Mouse (Mus musculus): ENCODE data around the gene Chrm4. TPM values are rescaled to one million over a fixed set of nuclear protein-coding genes. Genes with fewer than 3 reads are reported as not detected.
A peak's percentile ranks its signal among the peaks of the same experiment; 100 is the strongest.

The Chrm4 gene
- polyA plus RNA-seq, 1 experiment from 2014 or later, result 0.25 TPM

GRCm38 (mm10) chr2:91947397-91948150 lies 20.5 kb downstream of the Chrm4 start:
- Histone ChIP-seq H3K4me2 (replicated peaks) (no peak overlapping the region), H3K27ac (replicated peaks) (peak overlapping the region; percentile 68), H3K4me3 (replicated peaks) (no peak overlapping the region), H3K9ac (no peak overlapping the region), H3K27me3 (no peaks in the 10 kb centered on the region), H3K9me3 (replicated peaks) (no peaks in the 10 kb centered on the region), H3K36me3 (no peaks in the 10 kb centered on the region; the same call in 1 of the 2 replicates), H3K4me1 (peaks cover 67% of the 10 kb centered on the region)
- peak; percentile 27; the same call in 1 of the 2 replicates for ATAC-seq (ENCODE audit: insufficient number of reproducible peaks, low FRiP score, low TSS enrichment, low read depth)
- 48% methylated on average over 11 of the region's 11 CpGs for WGBS

- no peak overlapping the region for H3K9ac ChIP-seq
- no peaks in the 10 kb centered on the region; the same call in 1 of the 2 replicates for H3K36me3 ChIP-seq
- H3K4me3 ChIP-seq (replicated peaks), result no peak overlapping the region
- no peak for ATAC-seq (ENCODE audit: insufficient number of reproducible peaks, low FRiP score, low TSS enrichment, low read depth)
- peak overlapping the region; percentile 68 for H3K27ac ChIP-seq (replicated peaks)
- no peaks in the 10 kb centered on the region for H3K9me3 ChIP-seq (replicated peaks)
- no peak overlapping the region for H3K4me2 ChIP-seq (replicated peaks)
- H3K27me3 ChIP-seq, result no peaks in the 10 kb centered on the region
- H3K4me1 ChIP-seq, result peaks cover 67% of the 10 kb centered on the region
- WGBS, result 62% methylated on average over 6 of the region's 6 CpGs
These were observed 21.1 kb downstream of the Chrm4 start for GRCm38 (mm10) chr2:91948151-91948509.

- no peak overlapping the region for H3K9ac ChIP-seq
- H3K4me3 ChIP-seq (replicated peaks), result no peak overlapping the region
- ATAC-seq (ENCODE audit: insufficient number of reproducible peaks, low FRiP score, low TSS enrichment, low read depth), result no peak
- H3K9me3 ChIP-seq (replicated peaks), result no peaks in the 10 kb centered on the region
- H3K4me2 ChIP-seq (replicated peaks), result no peak overlapping the region
- WGBS, result 74% methylated on average over 3 of the region's 3 CpGs
- H3K4me1 ChIP-seq, result peaks cover 72% of the 10 kb centered on the region
- no peaks in the 10 kb centered on the region; the same call in 1 of the 2 replicates for H3K36me3 ChIP-seq
- H3K27ac ChIP-seq (replicated peaks), result peak overlapping the region; percentile 68; the same call in 1 of the 2 replicates
- H3K27me3 ChIP-seq, result no peaks in the 10 kb centered on the region
These were observed 21.8 kb downstream of the Chrm4 start for GRCm38 (mm10) chr2:91948792-91949241.

- no peaks in the 10 kb centered on the region; the same call in 1 of the 2 replicates for H3K36me3 ChIP-seq
- peak overlapping the region; percentile 71 for H3K27ac ChIP-seq (replicated peaks)
- peak overlapping the region; percentile 17; the same call in 1 of the 2 replicates for H3K4me3 ChIP-seq (replicated peaks)
- H3K4me2 ChIP-seq (replicated peaks), result peak overlapping the region; percentile 42
- peak; percentile 11; the same call in 1 of the 2 replicates for ATAC-seq (ENCODE audit: insufficient number of reproducible peaks, low FRiP score, low TSS enrichment, low read depth)
- H3K9me3 ChIP-seq (replicated peaks), result no peaks in the 10 kb centered on the region
- peaks cover 68% of the 10 kb centered on the region for H3K4me1 ChIP-seq
- H3K9ac ChIP-seq, result peak overlapping the region; percentile 12; the same call in 1 of the 2 replicates
- 58% methylated on average over 17 of the region's 17 CpGs for WGBS
- H3K27me3 ChIP-seq, result no peaks in the 10 kb centered on the region
These were observed 22.6 kb downstream of the Chrm4 start for GRCm38 (mm10) chr2:91949411-91950274.

- Histone ChIP-seq H3K27ac (replicated peaks) (peak overlapping the region; percentile 71), H3K4me1 (peaks cover 70% of the 10 kb centered on the region), H3K27me3 (no peaks in the 10 kb centered on the region), H3K36me3 (no peaks in the 10 kb centered on the region; the same call in 1 of the 2 replicates), H3K9ac (peak overlapping the region; percentile 12; the same call in 1 of the 2 replicates), H3K9me3 (replicated peaks) (no peaks in the 10 kb centered on the region), H3K4me2 (replicated peaks) (peak overlapping the region; percentile 42), H3K4me3 (replicated peaks) (peak overlapping the region; percentile 17; the same call in 1 of the 2 replicates)
- ATAC-seq (ENCODE audit: insufficient number of reproducible peaks, low FRiP score, low TSS enrichment, low read depth), result peak; percentile 70
- 17% methylated on average over 15 of the region's 15 CpGs for WGBS
These were observed 23.4 kb downstream of the Chrm4 start for GRCm38 (mm10) chr2:91950275-91951085.

GRCm38 (mm10) chr2:91953825-91954224 lies 26.8 kb downstream of the Chrm4 start:
- Histone ChIP-seq H3K4me2 (replicated peaks) (no peak overlapping the region), H3K4me3 (replicated peaks) (no peak overlapping the region), H3K27me3 (no peaks in the 10 kb centered on the region), H3K27ac (replicated peaks) (0 out of 2 replicates have a peak overlapping the region, but pooled peaks have one; percentile 39), H3K36me3 (no peaks in the 10 kb centered on the region), H3K9me3 (replicated peaks) (no peaks in the 10 kb centered on the region), H3K9ac (no peak overlapping the region), H3K4me1 (peaks cover 63% of the 10 kb centered on the region)
- WGBS, result 24% methylated on average over 5 of the region's 5 CpGs
- ATAC-seq (ENCODE audit: insufficient number of reproducible peaks, low FRiP score, low TSS enrichment, low read depth), result no peak

- Histone ChIP-seq H3K4me1 (peaks cover 63% of the 10 kb centered on the region), H3K27me3 (no peaks in the 10 kb centered on the region), H3K27ac (replicated peaks) (no peak overlapping the region), H3K9ac (no peak overlapping the region), H3K9me3 (replicated peaks) (no peaks in the 10 kb centered on the region), H3K4me2 (replicated peaks) (no peak overlapping the region), H3K36me3 (0 out of 2 replicates have a peak, but pooled peaks cover 4% of the 10 kb centered on the region), H3K4me3 (replicated peaks) (no peak overlapping the region)
- 85% methylated on average over 4 of the region's 4 CpGs for WGBS
- no peak for ATAC-seq (ENCODE audit: insufficient number of reproducible peaks, low FRiP score, low TSS enrichment, low read depth)
These were observed 28.1 kb downstream of the Chrm4 start for GRCm38 (mm10) chr2:91955121-91955591.

GRCm38 (mm10) chr2:91955875-91956274 lies 28.8 kb downstream of the Chrm4 start:
- Histone ChIP-seq H3K4me3 (replicated peaks) (no peak overlapping the region), H3K4me2 (replicated peaks) (no peak overlapping the region), H3K27me3 (no peaks in the 10 kb centered on the region), H3K9ac (no peak overlapping the region), H3K9me3 (replicated peaks) (no peaks in the 10 kb centered on the region), H3K4me1 (peaks cover 57% of the 10 kb centered on the region), H3K36me3 (0 out of 2 replicates have a peak, but pooled peaks cover 4% of the 10 kb centered on the region), H3K27ac (replicated peaks) (no peak overlapping the region)
- ATAC-seq (ENCODE audit: insufficient number of reproducible peaks, low FRiP score, low TSS enrichment, low read depth), result no peak
- 66% methylated on average over 6 of the region's 6 CpGs for WGBS

GRCm38 (mm10) chr2:91957096-91957495 lies 30.0 kb downstream of the Chrm4 start:
- Histone ChIP-seq H3K9ac (no peak overlapping the region), H3K4me3 (replicated peaks) (no peak overlapping the region), H3K9me3 (replicated peaks) (no peaks in the 10 kb centered on the region), H3K27me3 (no peaks in the 10 kb centered on the region), H3K36me3 (0 out of 2 replicates have a peak, but pooled peaks cover 4% of the 10 kb centered on the region), H3K27ac (replicated peaks) (0 out of 2 replicates have a peak overlapping the region, but pooled peaks have one; percentile 22), H3K4me1 (peaks cover 65% of the 10 kb centered on the region), H3K4me2 (replicated peaks) (0 out of 2 replicates have a peak overlapping the region, but pooled peaks have one; percentile 6)
- ATAC-seq (ENCODE audit: insufficient number of reproducible peaks, low FRiP score, low TSS enrichment, low read depth), result peak; percentile 59
- WGBS, result 18% methylated on average over 4 of the region's 4 CpGs

GRCm38 (mm10) chr2:91958049-91958448 lies 31.0 kb downstream of the Chrm4 start:
- no peak overlapping the region for H3K4me3 ChIP-seq (replicated peaks)
- H3K27me3 ChIP-seq, result no peaks in the 10 kb centered on the region
- 72% methylated on average over 8 of the region's 8 CpGs for WGBS
- no peak overlapping the region for H3K4me2 ChIP-seq (replicated peaks)
- H3K36me3 ChIP-seq, result 0 out of 2 replicates have a peak, but pooled peaks cover 4% of the 10 kb centered on the region
- no peak overlapping the region for H3K9ac ChIP-seq
- no peak for ATAC-seq (ENCODE audit: insufficient number of reproducible peaks, low FRiP score, low TSS enrichment, low read depth)
- no peaks in the 10 kb centered on the region for H3K9me3 ChIP-seq (replicated peaks)
- H3K4me1 ChIP-seq, result peaks cover 74% of the 10 kb centered on the region
- no peak overlapping the region for H3K27ac ChIP-seq (replicated peaks)
